Mouse (Mus musculus) spleen, adult 18-20 months (tissue): ENCODE measurements at regions not wholly inside any gene's neighbourhood (a gene's known extent, or its start where the extent isn't known, plus 50 kb on each side); places are given as distances from the start of the nearest gene placed in this dataset.

Experiments used
- DNase-seq, 2 experiments: peaks; one replicate each; pipeline ENCODE4 v3.0.0; 2022; ENCODE audit warnings: mixed read lengths in 2 of 2

- DNase-seq = no peak
Observed at GRCm38 (mm10) chr10:37310266-37310945, 171.7 kb upstream of the Marcks start.

- no peak for DNase-seq
Observed at GRCm38 (mm10) chr10:37304656-37305055, 165.9 kb upstream of the Marcks start.

- DNase-seq = no peak
Observed at GRCm38 (mm10) chr10:37300181-37300889, 161.6 kb upstream of the Marcks start.

DNA sequence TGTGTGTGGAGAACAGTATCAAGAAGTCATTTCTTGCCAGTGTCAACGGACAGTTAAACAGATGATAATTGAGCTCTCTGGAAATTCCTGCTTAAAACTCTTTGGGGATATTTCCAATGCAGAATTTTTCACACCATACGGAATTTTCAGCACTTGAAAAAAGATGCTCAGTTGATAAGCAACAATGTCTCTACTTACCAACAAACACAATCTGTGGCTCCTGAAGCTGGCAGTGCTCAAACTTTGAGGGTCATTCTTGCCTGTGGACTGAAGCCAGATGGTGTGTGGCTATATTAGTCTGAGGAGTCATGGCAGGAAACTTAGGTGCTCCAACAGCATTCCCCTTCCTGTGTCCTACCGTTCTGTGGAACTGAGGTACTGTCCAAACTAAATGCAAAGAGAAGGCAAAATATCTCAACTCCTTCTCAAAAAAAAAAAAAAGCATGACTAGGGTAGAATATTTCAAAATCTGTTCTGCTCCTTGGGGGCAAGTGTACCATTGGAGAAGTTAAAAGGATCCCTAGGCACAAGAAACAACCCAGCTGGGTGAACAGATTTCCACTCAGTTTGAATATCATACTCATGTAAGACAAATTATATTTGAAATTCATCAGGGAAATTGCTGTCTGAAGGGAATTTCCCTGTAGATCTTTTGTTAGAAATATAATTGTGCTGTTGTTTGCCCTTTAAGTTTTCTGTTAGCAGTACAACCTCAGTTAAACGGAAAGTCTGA lies 160.1 kb upstream of the Marcks start:
- DNase-seq = no peak

- DNase-seq = no peak
Observed at GRCm38 (mm10) chr10:37294231-37294630, 155.5 kb upstream of the Marcks start.

GRCm38 (mm10) chr10:37293292-37293691 lies 154.6 kb upstream of the Marcks start:
- DNase-seq = no peak

GRCm38 (mm10) chr10:37291639-37292495 lies 153.1 kb upstream of the Marcks start:
- no peak for DNase-seq

GRCm38 (mm10) chr10:37289964-37290704 lies 151.4 kb upstream of the Marcks start:
- DNase-seq = peak; percentile 13 to 15

GRCm38 (mm10) chr10:37286305-37286704 lies 147.6 kb upstream of the Marcks start:
- no peak for DNase-seq

GRCm38 (mm10) chr10:37282951-37283350 lies 144.2 kb upstream of the Marcks start:
- no peak for DNase-seq

DNA sequence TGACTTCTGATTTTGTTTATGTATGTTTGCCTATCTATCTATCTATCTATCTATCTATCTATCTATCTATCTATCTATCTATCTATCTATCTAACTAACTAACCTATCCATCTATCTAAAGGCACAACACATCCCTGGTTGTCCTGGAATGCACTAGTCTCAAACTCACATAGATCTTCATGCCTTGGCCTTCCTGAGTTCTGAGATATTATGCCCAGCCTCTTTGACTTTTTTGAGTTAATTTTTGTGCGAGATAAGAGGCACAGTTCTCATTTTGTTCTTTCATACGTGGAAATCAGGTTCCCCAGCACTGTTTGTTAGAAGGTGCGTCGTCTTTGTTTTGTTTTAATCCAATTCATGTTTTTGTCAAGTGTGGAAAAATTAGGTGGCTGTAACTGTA lies 142.1 kb upstream of the Marcks start:
- no peak for DNase-seq

DNA sequence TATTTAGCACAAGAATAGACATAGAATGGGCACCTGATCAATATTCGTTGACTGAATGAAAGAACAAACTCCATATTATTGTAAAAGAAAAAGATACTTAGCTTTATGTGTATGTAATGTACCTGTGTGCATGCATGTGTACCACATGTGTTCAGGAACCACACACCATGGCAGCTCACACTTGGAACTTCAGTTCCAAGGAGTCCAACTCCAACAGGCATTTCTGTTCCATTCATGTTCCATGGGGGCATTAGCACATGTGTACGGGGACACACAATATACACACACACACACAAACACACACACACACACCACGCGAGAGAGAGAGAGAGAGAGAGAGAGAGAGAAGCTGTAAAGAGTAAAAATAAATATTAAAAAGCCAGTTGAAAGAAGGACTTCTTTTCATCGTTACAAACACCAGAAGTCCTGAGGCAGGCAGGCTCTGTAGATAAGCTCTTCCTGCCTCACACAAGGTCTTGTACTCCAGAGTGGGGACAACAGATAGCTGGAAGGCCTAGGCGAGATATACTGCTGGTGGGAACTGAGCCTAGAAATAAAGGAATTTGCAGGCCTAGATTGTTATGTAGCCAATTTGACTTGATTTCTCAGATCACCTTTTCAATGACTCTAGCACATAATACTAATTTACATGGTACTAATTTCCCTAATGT lies 141.6 kb upstream of the Marcks start:
- no peak for DNase-seq

DNA sequence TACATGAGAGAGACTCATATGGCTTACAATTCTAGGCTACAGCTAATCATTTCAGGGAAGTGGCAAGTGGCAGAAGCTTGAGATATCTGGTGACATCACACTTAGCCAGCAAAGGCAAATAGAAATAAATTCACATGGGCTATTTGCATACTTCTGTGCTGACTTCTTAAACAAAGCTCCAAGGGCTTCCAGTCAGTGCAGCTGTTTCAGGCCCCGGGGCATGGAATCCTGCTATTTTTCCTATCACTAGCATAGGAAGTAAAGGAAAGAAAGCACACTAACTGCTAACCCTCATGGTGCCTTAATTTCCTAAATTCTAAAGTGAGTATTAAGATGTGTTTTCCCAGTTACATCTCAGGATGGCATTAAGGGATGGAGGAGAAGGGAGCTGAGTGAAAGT lies 140.6 kb upstream of the Marcks start:
- DNase-seq = no peak

GRCm38 (mm10) chr10:37275857-37276256 lies 137.1 kb upstream of the Marcks start:
- DNase-seq = no peak

- DNase-seq = no peak
Observed at GRCm38 (mm10) chr10:37275271-37275670, 136.6 kb upstream of the Marcks start.

DNA sequence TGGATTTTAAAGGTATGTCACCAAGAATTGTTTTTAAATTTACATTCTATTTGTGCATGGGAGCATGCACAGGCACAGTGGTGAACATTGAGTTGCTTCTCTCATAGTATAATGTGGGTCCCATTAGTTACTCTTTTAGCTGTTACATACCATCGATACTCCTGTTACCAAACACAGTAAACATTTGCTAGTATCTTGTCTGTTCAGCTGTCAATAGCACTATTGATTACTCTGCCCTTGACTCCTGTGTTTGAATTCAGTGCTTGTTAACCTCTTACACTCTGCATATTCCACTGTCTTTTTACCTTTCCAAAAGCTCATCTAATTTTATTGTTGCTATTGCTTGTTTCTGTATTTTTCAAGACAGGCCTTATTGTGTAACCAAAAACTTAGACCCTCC lies 133.2 kb upstream of the Marcks start:
- DNase-seq = no peak

DNA sequence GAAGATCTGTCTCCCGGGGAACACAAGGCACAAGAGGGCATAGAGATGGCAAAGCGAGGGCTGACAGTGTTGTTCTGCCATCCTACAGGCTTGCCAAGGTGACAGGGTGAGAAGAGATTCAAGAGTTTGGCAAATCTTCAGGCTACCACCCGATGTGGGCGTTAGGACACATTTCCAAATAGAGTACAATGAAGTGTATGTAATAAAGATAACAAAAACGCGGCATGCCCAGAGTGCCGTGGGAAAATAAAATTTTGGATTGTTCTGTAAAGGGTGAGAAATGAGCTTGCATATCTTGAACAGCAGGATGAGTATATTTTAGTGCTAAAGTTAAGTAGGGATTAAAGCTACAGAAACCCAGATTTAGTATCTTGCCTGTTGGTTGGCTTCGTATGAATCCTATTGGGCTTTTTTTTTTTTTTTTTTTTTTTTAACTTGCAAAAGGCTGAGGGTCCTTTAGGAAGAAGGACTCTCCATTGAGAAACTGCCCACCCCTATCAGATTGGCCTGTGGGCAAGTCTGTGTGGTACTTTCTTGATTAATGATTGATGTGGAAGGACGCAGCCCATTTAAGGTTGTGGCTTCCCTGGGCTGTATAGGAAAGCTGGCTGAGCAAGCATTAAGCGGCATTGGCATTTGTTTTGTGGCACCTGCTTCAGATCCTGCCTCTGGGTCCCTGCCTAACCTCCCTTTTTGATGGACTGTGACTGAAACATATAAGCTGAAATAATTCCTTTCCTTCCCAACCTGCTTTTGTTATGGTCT lies 131.7 kb upstream of the Marcks start:
- no peak for DNase-seq

DNA sequence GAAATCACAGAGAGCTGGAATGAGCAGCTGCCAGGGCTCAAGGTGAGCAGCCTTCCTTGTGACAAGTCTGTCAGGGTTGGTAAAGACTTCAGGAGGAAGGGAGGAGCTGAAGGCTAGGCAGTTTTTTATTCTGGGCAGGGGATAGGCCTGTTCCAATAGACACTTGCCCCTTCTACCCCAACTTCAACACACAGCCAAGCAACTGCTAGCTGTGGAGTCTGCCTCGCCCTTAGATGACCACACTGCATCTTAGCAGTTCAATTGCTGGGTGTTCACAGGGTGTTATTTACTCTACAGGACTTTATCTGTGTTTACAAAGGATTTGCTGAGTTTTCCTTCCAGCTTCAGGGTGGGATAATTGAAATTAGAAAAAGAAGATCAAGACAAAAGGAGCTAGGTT lies 128.2 kb upstream of the Marcks start:
- DNase-seq = no peak

GRCm38 (mm10) chr10:37260791-37261488 lies 122.2 kb upstream of the Marcks start:
- DNase-seq = no peak

DNA sequence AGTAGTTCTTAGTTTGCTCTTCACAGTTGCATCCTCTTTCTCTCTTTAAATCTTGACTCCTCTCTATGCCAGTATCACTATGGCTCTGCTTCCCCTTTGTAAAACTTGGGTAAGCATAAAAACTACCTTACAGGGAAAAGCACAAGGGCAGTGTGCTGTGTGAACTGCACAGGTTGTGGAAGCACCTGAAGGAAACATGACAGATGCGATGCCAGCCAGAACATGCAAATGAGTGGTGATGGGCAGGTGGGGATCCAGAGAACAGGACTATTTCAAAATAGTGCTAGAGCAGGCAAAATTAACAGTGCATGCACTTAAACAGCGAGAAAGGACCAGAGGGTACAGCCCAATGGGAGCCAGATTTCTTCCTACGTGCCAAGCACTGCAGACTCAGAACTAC lies 120.5 kb upstream of the Marcks start:
- no peak for DNase-seq
